Mouse (Mus musculus): ENCODE results near the gene Rhox2g. TPM values are rescaled to one million over a fixed set of nuclear protein-coding genes. Genes with fewer than 3 reads are reported as not detected.
"Not testable (repeated sequence)": the region's sequence is repeated elsewhere in the genome, so short reads cannot be mapped to it uniquely, and the experiment has no call there.

The Rhox2g gene
- not detected in 2 replicates for polyA plus RNA-seq (2015; fragmentation: Nextera tagmentation; extraction: Ambion mirVana)

DNA sequence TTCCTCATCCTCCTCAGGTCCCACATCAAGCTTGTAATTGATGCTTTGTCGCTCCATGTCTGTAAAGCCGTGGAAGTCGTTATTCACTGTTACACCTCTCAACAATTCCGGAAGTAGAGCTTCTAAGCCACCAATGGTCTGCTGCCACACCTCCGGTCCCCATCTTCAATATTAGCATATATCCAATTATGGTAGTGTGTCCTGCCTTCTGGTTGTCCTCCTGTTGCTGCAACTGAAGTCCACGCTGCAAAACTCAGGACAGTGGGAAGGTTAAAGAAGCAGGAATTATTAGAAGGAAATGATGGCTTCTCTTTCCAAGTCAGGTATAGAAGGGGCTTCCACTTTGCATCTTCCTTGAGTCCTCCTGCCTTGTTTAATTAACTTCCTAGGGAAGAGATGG, at the start of gene Rhox2g:
Rhox2g (minus strand) TSS at position 101 of the 400 bp plus-strand sequence.
- not testable (repeated sequence) for ATAC-seq (ENCODE audit: insufficient read depth, low FRiP score, low read depth); H3K27me3 ChIP-seq (replicated peaks); H3K4me2 ChIP-seq; H3K4me3 ChIP-seq (replicated peaks); H3K9ac ChIP-seq; H3K36me3 ChIP-seq; H3K27ac ChIP-seq; H3K9me3 ChIP-seq; H3K4me1 ChIP-seq
- 90% methylated on average over 6 of the region's 6 CpGs for WGBS

- Histone ChIP-seq H3K27ac (no peak overlapping the region), H3K4me1 (no peaks in the 10 kb centered on the region), H3K9me3 (no peaks in the 10 kb centered on the region), H3K4me3 (replicated peaks) (no peak overlapping the region), H3K4me2 (no peak overlapping the region), H3K27me3 (replicated peaks) (no peaks in the 10 kb centered on the region), H3K9ac (no peak overlapping the region), H3K36me3 (no peaks in the 10 kb centered on the region)
- no peak for ATAC-seq (ENCODE audit: insufficient read depth, low FRiP score, low read depth)
- WGBS = 76% methylated on average over 2 of the region's 2 CpGs
These were observed 49.0 kb upstream of the Rhox2g start for GRCm38 (mm10) chrX:37692261-37692660.

DNA sequence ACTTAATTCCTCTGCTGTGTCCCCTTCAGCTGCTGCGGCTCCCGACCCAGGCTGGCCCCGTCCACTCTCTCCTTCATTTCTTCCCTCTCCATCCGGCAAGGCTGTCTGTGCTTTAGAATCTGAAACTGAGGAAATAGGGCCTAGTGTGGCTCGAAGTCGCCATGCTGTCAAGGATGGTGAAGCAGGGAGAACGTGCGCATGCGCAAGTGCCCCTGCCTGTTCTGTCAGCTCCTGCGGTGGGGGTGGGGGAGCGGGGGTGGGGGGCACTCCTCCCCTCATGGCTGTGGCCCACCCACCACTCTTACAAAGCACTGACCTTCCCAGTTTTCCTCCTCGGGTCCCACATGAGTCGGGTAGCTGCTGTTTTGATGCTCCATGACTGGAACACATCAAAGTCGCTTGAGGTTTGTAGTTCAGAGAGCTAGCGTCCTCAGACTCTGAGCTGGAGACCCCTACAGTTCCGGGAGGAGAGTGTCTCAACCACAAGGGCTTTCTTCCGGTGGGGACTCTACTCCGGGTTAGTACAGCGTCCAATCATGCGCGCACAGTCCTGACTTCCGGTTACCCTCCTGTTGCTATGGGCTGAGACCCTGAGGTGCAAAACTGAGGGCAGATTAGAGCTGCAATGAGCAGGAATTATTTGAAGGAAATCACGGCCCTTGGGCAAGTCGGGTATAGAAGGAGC, 39.9 kb upstream of the Rhox2g start:
- Histone ChIP-seq H3K27ac (no peak overlapping the region), H3K4me1 (no peaks in the 10 kb centered on the region), H3K9ac (no peak overlapping the region), H3K36me3 (no peaks in the 10 kb centered on the region), H3K4me3 (replicated peaks) (no peak overlapping the region), H3K9me3 (no peaks in the 10 kb centered on the region), H3K27me3 (replicated peaks) (no peaks in the 10 kb centered on the region), H3K4me2 (no peak overlapping the region)
- 80% methylated on average over 24 of the region's 24 CpGs for WGBS
- ATAC-seq (ENCODE audit: insufficient read depth, low FRiP score, low read depth) = no peak

GRCm38 (mm10) chrX:37673177-37673576, 29.9 kb upstream of the Rhox2g start, which contains the start of gene Rhox2h:
TSS of gene Rhox2h (minus strand) at chrX:37673277.
- WGBS = 84% methylated on average over 8 of the region's 8 CpGs
- not testable (repeated sequence) for H3K9me3 ChIP-seq; H3K27me3 ChIP-seq (replicated peaks); H3K9ac ChIP-seq; H3K4me3 ChIP-seq (replicated peaks); H3K36me3 ChIP-seq; H3K4me1 ChIP-seq; ATAC-seq (ENCODE audit: insufficient read depth, low FRiP score, low read depth); H3K4me2 ChIP-seq; H3K27ac ChIP-seq

GRCm38 (mm10) chrX:37668664-37669063, 25.4 kb upstream of the Rhox2g start, which contains the start of gene Rhox3h:
TSS of gene Rhox3h (minus strand) at chrX:37668764.
- H3K9me3 ChIP-seq; H3K4me3 ChIP-seq (replicated peaks); H3K36me3 ChIP-seq; H3K4me1 ChIP-seq; H3K9ac ChIP-seq; H3K27me3 ChIP-seq (replicated peaks); H3K4me2 ChIP-seq; H3K27ac ChIP-seq; ATAC-seq (ENCODE audit: insufficient read depth, low FRiP score, low read depth): not testable (repeated sequence)
- 89% methylated on average over 1 of the region's 3 CpGs for WGBS

DNA sequence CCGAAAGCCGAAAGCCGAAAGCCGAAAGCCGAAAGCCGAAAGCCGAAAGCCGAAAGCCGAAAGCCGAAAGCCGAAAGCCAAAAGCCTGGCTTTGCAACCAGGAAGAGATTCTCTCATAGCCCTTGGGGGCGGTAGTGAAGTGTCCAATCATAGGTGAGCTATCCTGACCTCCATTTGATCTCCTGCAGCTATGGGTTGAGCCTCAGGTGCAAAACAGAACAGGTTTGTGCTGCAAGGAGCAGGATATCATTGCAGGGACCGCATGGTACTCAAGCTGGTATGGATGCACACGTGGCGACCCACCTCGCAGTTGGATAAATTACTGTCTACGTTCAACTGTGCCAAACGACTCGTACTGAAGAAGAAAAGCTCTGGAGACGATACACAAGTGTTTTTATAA, 8.0 kb upstream of the Rhox2g start, which contains the start of gene Rhox4g:
Rhox4g (minus strand) TSS at position 101 of the 400 bp plus-strand sequence.
- H3K9ac ChIP-seq; H3K9me3 ChIP-seq; H3K36me3 ChIP-seq; H3K27me3 ChIP-seq (replicated peaks); H3K27ac ChIP-seq; H3K4me1 ChIP-seq; H3K4me3 ChIP-seq (replicated peaks); H3K4me2 ChIP-seq; ATAC-seq (ENCODE audit: insufficient read depth, low FRiP score, low read depth): not testable (repeated sequence)
- 91% methylated on average over 15 of the region's 20 CpGs for WGBS

- H3K9ac ChIP-seq; H3K27me3 ChIP-seq (replicated peaks); H3K36me3 ChIP-seq; H3K4me1 ChIP-seq; H3K27ac ChIP-seq; H3K4me3 ChIP-seq (replicated peaks); H3K4me2 ChIP-seq; H3K9me3 ChIP-seq; ATAC-seq (ENCODE audit: insufficient read depth, low FRiP score, low read depth): not testable (repeated sequence)
- 91% methylated on average over 2 of the region's 2 CpGs for WGBS
These were observed 14.8 kb downstream of the Rhox2g start, which contains the start of gene Rhox3g for GRCm38 (mm10) chrX:37628512-37628911. TSS of gene Rhox3g (minus strand) at chrX:37628612.

GRCm38 (mm10) chrX:37607604-37608003, 35.7 kb downstream of the Rhox2g start, which contains the start of gene Rhox4f:
TSS of gene Rhox4f (minus strand) at chrX:37607704.
- H3K27ac ChIP-seq; ATAC-seq (ENCODE audit: insufficient read depth, low FRiP score, low read depth); H3K27me3 ChIP-seq (replicated peaks); H3K4me2 ChIP-seq; H3K36me3 ChIP-seq; H3K4me3 ChIP-seq (replicated peaks); H3K4me1 ChIP-seq; H3K9ac ChIP-seq; H3K9me3 ChIP-seq: not testable (repeated sequence)
- 94% methylated on average over 16 of the region's 19 CpGs for WGBS

Other genes with a start within 250 kb of the Rhox2g start
- gene Rhox2b, start 231.4 kb downstream of the Rhox2g start, polyA plus RNA-seq (2015; fragmentation: Nextera tagmentation; extraction: Ambion mirVana) = not detected in 2 replicates
- not detected in 2 replicates for gene Rhox4b, start 211.0 kb downstream of the Rhox2g start, polyA plus RNA-seq (2015; fragmentation: Nextera tagmentation; extraction: Ambion mirVana)
- gene Rhox2c, start 189.8 kb downstream of the Rhox2g start, polyA plus RNA-seq (2015; fragmentation: Nextera tagmentation; extraction: Ambion mirVana) = not detected in 2 replicates
- gene Rhox3c, start 184.9 kb downstream of the Rhox2g start, polyA plus RNA-seq (2015; fragmentation: Nextera tagmentation; extraction: Ambion mirVana) = not detected in 2 replicates
- not detected in 2 replicates for gene Rhox4c, start 163.1 kb downstream of the Rhox2g start, polyA plus RNA-seq (2015; fragmentation: Nextera tagmentation; extraction: Ambion mirVana)
- not detected in 2 replicates for gene Rhox2d, start 150.0 kb downstream of the Rhox2g start, polyA plus RNA-seq (2015; fragmentation: Nextera tagmentation; extraction: Ambion mirVana)
- not detected in 2 replicates for gene Rhox4d, start 129.1 kb downstream of the Rhox2g start, polyA plus RNA-seq (2015; fragmentation: Nextera tagmentation; extraction: Ambion mirVana)
- gene Rhox2e, start 113.0 kb downstream of the Rhox2g start, polyA plus RNA-seq (2015; fragmentation: Nextera tagmentation; extraction: Ambion mirVana) = not detected in 2 replicates
- gene Rhox3e, start 101.5 kb downstream of the Rhox2g start, polyA plus RNA-seq (2015; fragmentation: Nextera tagmentation; extraction: Ambion mirVana) = not detected in 2 replicates
- gene Rhox4e, start 86.1 kb downstream of the Rhox2g start, polyA plus RNA-seq (2015; fragmentation: Nextera tagmentation; extraction: Ambion mirVana) = not detected in 2 replicates
- gene Rhox2f, start 72.1 kb downstream of the Rhox2g start, polyA plus RNA-seq (2015; fragmentation: Nextera tagmentation; extraction: Ambion mirVana) = not detected in 2 replicates
- gene Rhox3f, start 62.5 kb downstream of the Rhox2g start, polyA plus RNA-seq (2015; fragmentation: Nextera tagmentation; extraction: Ambion mirVana) = not detected in 2 replicates
- gene Rhox4f, start 35.8 kb downstream of the Rhox2g start, polyA plus RNA-seq (2015; fragmentation: Nextera tagmentation; extraction: Ambion mirVana) = not detected in 2 replicates
- not detected in 2 replicates for gene Rhox3g, start 14.9 kb downstream of the Rhox2g start, polyA plus RNA-seq (2015; fragmentation: Nextera tagmentation; extraction: Ambion mirVana)
- gene Rhox4g, start 7.9 kb upstream of the Rhox2g start, polyA plus RNA-seq (2015; fragmentation: Nextera tagmentation; extraction: Ambion mirVana) = not detected in 2 replicates
- gene Rhox3h, start 25.3 kb upstream of the Rhox2g start, polyA plus RNA-seq (2015; fragmentation: Nextera tagmentation; extraction: Ambion mirVana) = not detected in 2 replicates
- gene Rhox2h, start 29.8 kb upstream of the Rhox2g start, polyA plus RNA-seq (2015; fragmentation: Nextera tagmentation; extraction: Ambion mirVana) = not detected in 2 replicates
- 1.9 and 2.8 TPM in 2 replicates for gene Rhox5, start 161.4 kb upstream of the Rhox2g start, polyA plus RNA-seq (2015; fragmentation: Nextera tagmentation; extraction: Ambion mirVana)
- gene Rhox6, start 183.4 kb upstream of the Rhox2g start, polyA plus RNA-seq (2015; fragmentation: Nextera tagmentation; extraction: Ambion mirVana) = not detected in 2 replicates
- gene Rhox7a, start 188.2 kb upstream of the Rhox2g start, polyA plus RNA-seq (2015; fragmentation: Nextera tagmentation; extraction: Ambion mirVana) = not detected in 2 replicates
- not detected in 2 replicates for gene Rhox8, start 235.5 kb upstream of the Rhox2g start, polyA plus RNA-seq (2015; fragmentation: Nextera tagmentation; extraction: Ambion mirVana)

All from stomach, embryonic 15.5 days (tissue).